Mouse (Mus musculus) forebrain, embryonic 11.5 days (tissue): ENCODE measurements around the gene Zfp949. TPM values are rescaled to one million over a fixed set of nuclear protein-coding genes. Genes with fewer than 3 reads are reported as not detected.

ENCODE experiments used
- polyA plus RNA-seq: library from polyadenylated mRNA; unstranded; fragments of >200 nt; fragmentation: Nextera tagmentation; extraction: Ambion mirVana; gene quantifications from 2 replicates; pipeline ENCODE4 v1.2.1, GENCODE M21; 2014

Gene Zfp949
- polyA plus RNA-seq, 1 experiment from 2014 or later, result 7.8 TPM

Other genes with a start within 250 kb of the Zfp949 start
- gene Nt5e, start 220.8 kb upstream of the Zfp949 start, polyA plus RNA-seq, result 0.88 and 1.2 TPM in 2 replicates
- gene Snx14, start 109.1 kb upstream of the Zfp949 start, polyA plus RNA-seq, result 21.7 and 22.8 TPM in 2 replicates
- gene Gm20537, start 91.4 kb upstream of the Zfp949 start, polyA plus RNA-seq, result 0.41 and 0.75 TPM in 2 replicates
- 141 and 148 TPM in 2 replicates for gene Syncrip, start 65.4 kb upstream of the Zfp949 start, polyA plus RNA-seq
- not detected in 2 replicates for gene Trim43a, start 32.9 kb downstream of the Zfp949 start, polyA plus RNA-seq
- gene Mthfsl, start 172.3 kb downstream of the Zfp949 start, polyA plus RNA-seq, result 21.6 and 25.6 TPM in 2 replicates
- gene Bcl2a1d, start 183.9 kb downstream of the Zfp949 start, polyA plus RNA-seq, result 0.57 TPM in 1 of 2 replicates, not detected in the other